Mouse (Mus musculus): Measurements from ENCODE around the gene Slc12a5. TPM values are rescaled to one million over a fixed set of nuclear protein-coding genes. Genes with fewer than 3 reads are reported as not detected.
A peak's percentile ranks its signal among the peaks of the same experiment; 100 is the strongest.

Gene Slc12a5
- total RNA-seq, 2 experiments from 2014 or later = 252 to 272 TPM

GRCm38 (mm10) chr2:164942692-164943290 lies 17.8 kb upstream of the Slc12a5 start:
- no peak for DNase-seq (ENCODE audit: low spot score in 2 of 2)

GRCm38 (mm10) chr2:164947506-164947905 lies 13.1 kb upstream of the Slc12a5 start:
- no peak for DNase-seq (ENCODE audit: low spot score in 2 of 2)

- DNase-seq (ENCODE audit: low spot score in 2 of 2) = no peak
These were observed 12.7 kb upstream of the Slc12a5 start for GRCm38 (mm10) chr2:164947930-164948329.

GRCm38 (mm10) chr2:164948962-164949361 lies 11.6 kb upstream of the Slc12a5 start:
- no peak for DNase-seq (ENCODE audit: low spot score in 2 of 2)

GRCm38 (mm10) chr2:164950501-164950900 lies 10.1 kb upstream of the Slc12a5 start:
- DNase-seq (ENCODE audit: low spot score in 2 of 2) = no peak

GRCm38 (mm10) chr2:164951745-164952144 lies 8.9 kb upstream of the Slc12a5 start:
- DNase-seq (ENCODE audit: low spot score in 2 of 2) = no peak

- DNase-seq (ENCODE audit: low spot score in 2 of 2) = no peak
These were observed 8.2 kb upstream of the Slc12a5 start for GRCm38 (mm10) chr2:164952448-164952847.

GRCm38 (mm10) chr2:164953224-164953623 lies 7.4 kb upstream of the Slc12a5 start:
- peak; percentile 84 to 89 for DNase-seq (ENCODE audit: low spot score in 2 of 2)

GRCm38 (mm10) chr2:164955725-164956124 lies 4.9 kb upstream of the Slc12a5 start:
- no peak for DNase-seq (ENCODE audit: low spot score in 2 of 2)

- no peak for DNase-seq (ENCODE audit: low spot score in 2 of 2)
These were observed 4.4 kb upstream of the Slc12a5 start for GRCm38 (mm10) chr2:164956195-164956594.

GRCm38 (mm10) chr2:164957548-164958315 lies 2.9 kb upstream of the Slc12a5 start:
- DNase-seq (ENCODE audit: low spot score in 2 of 2) = no peak

GRCm38 (mm10) chr2:164961506-164962182 lies 1.0 kb downstream of the Slc12a5 start:
- peak; percentile 79 to 86 for DNase-seq (ENCODE audit: low spot score in 2 of 2)

- no peak for DNase-seq (ENCODE audit: low spot score in 2 of 2)
These were observed 1.6 kb downstream of the Slc12a5 start for GRCm38 (mm10) chr2:164962183-164962580.

- DNase-seq (ENCODE audit: low spot score in 2 of 2) = peak; percentile 68 to 78
These were observed 3.8 kb downstream of the Slc12a5 start for GRCm38 (mm10) chr2:164964242-164964894.

GRCm38 (mm10) chr2:164964981-164965380 lies 4.4 kb downstream of the Slc12a5 start:
- no peak for DNase-seq (ENCODE audit: low spot score in 2 of 2)

- no peak for DNase-seq (ENCODE audit: low spot score in 2 of 2)
These were observed 5.8 kb downstream of the Slc12a5 start for GRCm38 (mm10) chr2:164966381-164966780.

- DNase-seq (ENCODE audit: low spot score in 2 of 2) = peak in 1 of 2 experiments; percentile 41
These were observed 6.6 kb downstream of the Slc12a5 start for GRCm38 (mm10) chr2:164967193-164967592.

GRCm38 (mm10) chr2:164967761-164968440 lies 7.3 kb downstream of the Slc12a5 start:
- DNase-seq (ENCODE audit: low spot score in 2 of 2) = peak; percentile 68 to 70

- peak; percentile 71 to 78 for DNase-seq (ENCODE audit: low spot score in 2 of 2)
These were observed 7.8 kb downstream of the Slc12a5 start for GRCm38 (mm10) chr2:164968451-164968851.

GRCm38 (mm10) chr2:164969348-164969781 lies 8.8 kb downstream of the Slc12a5 start:
- peak; percentile 38 to 54 for DNase-seq (ENCODE audit: low spot score in 2 of 2)

All from layer of hippocampus, postnatal 10 days (tissue).